Mouse (Mus musculus) embryonic fibroblast, embryonic 13.5 days (primary cell): ENCODE data around the gene Myl6b. TPM values are rescaled to one million over a fixed set of nuclear protein-coding genes. Genes with fewer than 3 reads are reported as not detected.

Experiments used
- H3K27ac ChIP-seq: 2 replicates; pipeline ENCODE4 v1.5.1; 2012; ENCODE audit warnings: low read length, control low read depth, inconsistent platforms; ENCODE audit not compliant: insufficient read depth
- H3K4me1 ChIP-seq: 2 replicates; pipeline ENCODE4 v1.6.1; 2011; ENCODE audit warnings: low read length; ENCODE audit not compliant: control insufficient read depth, insufficient read depth
- H3K4me3 ChIP-seq: 2 replicates; pipeline ENCODE4 v1.5.1; 2011; ENCODE audit warnings: mild to moderate bottlenecking, control low read depth, low read length; ENCODE audit not compliant: insufficient read depth
- CTCF ChIP-seq: IDR thresholded peaks from 2 replicates; pipeline ENCODE4 v1.5.1; 2011; ENCODE audit warnings: mild to moderate bottlenecking, control low read depth, low read length, moderate library complexity, borderline replicate concordance; ENCODE audit not compliant: insufficient read depth
- POLR2A ChIP-seq: IDR thresholded peaks from 2 replicates; pipeline ENCODE4 v1.6.1; 2011; ENCODE audit warnings: low read depth, mild to moderate bottlenecking, control low read depth, low read length, moderate library complexity
- polyA plus RNA-seq: library from polyadenylated mRNA; stranded (reverse); fragments of >200 nt; gene quantifications from 2 replicates; pipeline ENCODE4 v1.2.4, GENCODE M21; 2011; ENCODE audit warnings: low read depth; ENCODE audit not compliant: missing spikeins, insufficient read length

Gene Myl6b
- polyA plus RNA-seq, 1 experiment = 9.4 TPM

DNA sequence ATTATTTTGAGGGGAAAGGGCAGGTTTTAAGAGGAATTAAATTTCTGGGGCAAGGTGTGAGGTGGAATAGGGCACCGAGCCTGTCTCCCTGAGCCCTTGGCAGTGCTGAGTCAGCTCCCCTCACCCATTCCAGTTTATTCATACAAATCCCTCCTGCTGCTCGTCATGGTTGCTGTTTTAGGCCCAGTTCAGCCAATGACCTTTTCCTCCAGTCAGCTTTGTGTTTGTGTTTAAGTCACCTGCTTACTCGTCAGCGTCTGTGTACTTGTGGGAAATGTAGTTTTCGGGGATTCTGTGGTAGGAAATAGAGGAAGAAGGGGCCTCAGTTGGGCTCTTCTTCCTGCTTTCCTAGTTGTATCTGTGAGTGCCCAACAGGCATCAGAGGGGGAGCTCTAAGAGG, 9.1 kb downstream of the Myl6b start:
- H3K4me1 ChIP-seq = peaks cover 2% of the 10 kb centered on the region; the same call in 1 of the 2 replicates
- TF ChIP-seq CTCF (no peak), POLR2A (no peak)
- peak overlapping the region; percentile 56 for H3K27ac ChIP-seq
- H3K4me3 ChIP-seq = no peak overlapping the region

DNA sequence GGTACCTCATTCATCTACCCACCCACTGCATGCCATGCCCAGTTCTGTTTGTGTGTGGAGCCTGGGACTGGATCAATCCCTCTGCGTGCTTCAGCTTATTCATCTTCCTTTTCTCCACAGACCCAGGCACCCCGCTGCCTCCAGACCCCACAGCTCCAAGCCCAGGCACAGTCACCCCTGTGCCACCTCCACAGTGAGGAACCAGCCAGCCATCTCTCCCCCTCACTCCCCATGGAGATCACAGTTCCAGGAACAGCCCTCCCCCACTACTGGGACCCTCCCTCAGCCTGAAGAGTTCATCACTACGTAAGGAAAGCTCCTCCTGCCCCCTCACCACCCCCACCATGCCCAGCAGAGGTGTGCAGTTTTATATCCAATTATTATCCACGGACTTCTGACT, 9.7 kb downstream of the Myl6b start:
- TF ChIP-seq CTCF = no peak
- TF ChIP-seq POLR2A = no peak
- peaks cover 2% of the 10 kb centered on the region; the same call in 1 of the 2 replicates for H3K4me1 ChIP-seq
- H3K27ac ChIP-seq = 0 out of 2 replicates have a peak overlapping the region, but pooled peaks have one; percentile 3
- no peak overlapping the region for H3K4me3 ChIP-seq

DNA sequence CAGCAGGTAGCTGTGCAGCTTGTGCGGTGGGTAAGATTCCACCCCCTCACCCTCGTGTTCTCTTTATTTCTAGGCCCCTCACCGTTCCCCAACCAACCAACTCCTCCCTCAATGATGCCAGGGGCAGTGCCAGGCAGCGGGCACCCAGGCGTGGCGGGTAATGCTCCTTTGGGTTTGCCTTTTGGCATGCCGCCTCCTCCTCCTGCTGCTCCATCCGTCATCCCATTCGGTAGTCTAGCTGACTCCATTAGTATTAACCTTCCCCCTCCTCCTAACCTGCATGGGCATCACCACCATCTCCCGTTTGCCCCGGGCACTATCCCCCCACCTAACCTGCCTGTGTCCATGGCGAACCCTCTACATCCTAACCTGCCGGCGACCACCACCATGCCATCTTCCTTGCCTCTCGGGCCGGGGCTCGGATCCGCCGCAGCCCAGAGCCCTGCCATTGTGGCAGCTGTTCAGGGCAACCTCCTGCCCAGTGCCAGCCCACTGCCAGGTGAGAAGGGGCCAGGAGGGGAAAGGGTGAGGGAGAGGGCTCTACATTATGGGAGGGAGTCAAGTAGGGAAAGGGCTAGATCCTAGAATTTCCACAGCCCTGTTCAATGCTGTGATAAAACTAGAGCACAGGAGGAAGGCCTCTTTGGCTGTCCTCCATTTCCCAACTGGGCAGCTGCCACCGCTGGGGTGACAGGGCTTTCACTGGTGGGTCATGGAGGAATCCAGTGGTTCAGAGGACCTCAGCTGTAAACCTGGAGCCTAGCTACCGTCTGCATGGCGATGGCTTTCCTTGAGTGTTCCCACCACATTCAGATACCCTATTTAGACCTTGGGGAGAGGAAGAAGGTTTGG, 10.4 kb downstream of the Myl6b start:
- TF ChIP-seq CTCF (no peak), POLR2A (no peak)
- no peak overlapping the region for H3K27ac ChIP-seq
- peaks cover 2% of the 10 kb centered on the region; the same call in 1 of the 2 replicates for H3K4me1 ChIP-seq
- H3K4me3 ChIP-seq = no peak overlapping the region

DNA sequence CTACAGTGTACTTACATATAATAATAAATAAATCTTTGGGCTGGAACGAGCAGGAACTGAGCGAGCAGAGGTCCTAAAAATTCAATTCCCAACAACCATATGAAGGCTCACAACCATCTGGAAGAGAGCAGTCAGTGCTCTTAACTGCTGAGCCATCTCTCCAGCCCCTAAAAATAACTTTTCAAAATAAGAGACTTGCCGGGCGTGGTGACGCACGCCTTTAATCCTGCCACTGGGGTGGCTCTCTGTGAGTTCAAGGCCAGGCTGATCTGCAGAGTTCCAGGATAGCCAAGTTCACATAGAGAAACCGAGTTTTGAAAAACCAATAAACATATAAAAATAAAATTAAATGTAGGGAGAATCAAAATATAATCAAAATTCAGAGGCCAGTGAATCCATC, 12.1 kb downstream of the Myl6b start:
- TF ChIP-seq POLR2A = no peak
- no peak overlapping the region for H3K4me3 ChIP-seq
- H3K4me1 ChIP-seq = peaks cover 2% of the 10 kb centered on the region; the same call in 1 of the 2 replicates
- H3K27ac ChIP-seq = no peak overlapping the region

DNA sequence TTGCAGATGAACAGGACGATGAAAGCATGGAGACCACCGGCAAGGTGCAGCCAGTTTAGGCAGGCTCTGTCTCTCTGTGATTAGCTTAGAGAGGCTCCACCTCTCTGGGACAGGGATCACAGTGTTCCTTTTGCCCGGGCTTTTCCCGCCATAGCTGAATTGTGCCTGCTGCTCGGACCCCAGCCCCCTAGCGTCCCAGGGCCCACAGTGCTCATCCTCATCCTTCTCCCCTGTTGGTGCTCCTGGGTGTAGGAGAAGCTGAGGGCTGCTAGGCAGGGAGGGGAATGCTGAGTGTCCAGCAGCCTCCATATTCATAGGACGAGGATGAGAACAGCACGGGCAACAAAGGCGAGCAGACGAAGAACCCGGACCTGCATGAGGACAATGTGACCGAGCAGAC, 24.1 kb downstream of the Myl6b start:
- no peak for TF ChIP-seq POLR2A
- Histone ChIP-seq H3K4me3 (no peak overlapping the region), H3K4me1 (no peaks in the 10 kb centered on the region), H3K27ac (no peak overlapping the region)

DNA sequence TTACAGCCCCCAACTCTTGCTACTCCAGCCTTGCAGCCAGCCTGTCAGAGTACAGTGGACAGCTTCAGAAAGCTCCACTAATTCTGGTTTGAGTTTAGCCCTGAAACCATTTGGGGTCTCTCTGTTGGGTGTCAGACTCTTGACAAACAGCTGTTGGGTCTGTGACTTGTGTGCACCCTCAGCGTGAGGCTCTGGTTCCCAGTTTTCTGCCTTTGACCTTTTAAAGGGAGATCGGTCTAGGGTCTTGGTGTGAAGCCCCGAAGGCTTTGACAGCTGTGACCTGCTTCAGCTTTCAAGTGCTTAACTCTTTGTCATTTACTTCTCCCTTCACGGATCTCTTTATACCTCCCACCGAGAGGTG, 38.2 kb downstream of the Myl6b start:
- peak overlapping the region; percentile 93 for H3K4me3 ChIP-seq
- no peaks in the 10 kb centered on the region for H3K4me1 ChIP-seq
- H3K27ac ChIP-seq = no peak overlapping the region
- no peak for TF ChIP-seq POLR2A
- no peak for TF ChIP-seq CTCF

DNA sequence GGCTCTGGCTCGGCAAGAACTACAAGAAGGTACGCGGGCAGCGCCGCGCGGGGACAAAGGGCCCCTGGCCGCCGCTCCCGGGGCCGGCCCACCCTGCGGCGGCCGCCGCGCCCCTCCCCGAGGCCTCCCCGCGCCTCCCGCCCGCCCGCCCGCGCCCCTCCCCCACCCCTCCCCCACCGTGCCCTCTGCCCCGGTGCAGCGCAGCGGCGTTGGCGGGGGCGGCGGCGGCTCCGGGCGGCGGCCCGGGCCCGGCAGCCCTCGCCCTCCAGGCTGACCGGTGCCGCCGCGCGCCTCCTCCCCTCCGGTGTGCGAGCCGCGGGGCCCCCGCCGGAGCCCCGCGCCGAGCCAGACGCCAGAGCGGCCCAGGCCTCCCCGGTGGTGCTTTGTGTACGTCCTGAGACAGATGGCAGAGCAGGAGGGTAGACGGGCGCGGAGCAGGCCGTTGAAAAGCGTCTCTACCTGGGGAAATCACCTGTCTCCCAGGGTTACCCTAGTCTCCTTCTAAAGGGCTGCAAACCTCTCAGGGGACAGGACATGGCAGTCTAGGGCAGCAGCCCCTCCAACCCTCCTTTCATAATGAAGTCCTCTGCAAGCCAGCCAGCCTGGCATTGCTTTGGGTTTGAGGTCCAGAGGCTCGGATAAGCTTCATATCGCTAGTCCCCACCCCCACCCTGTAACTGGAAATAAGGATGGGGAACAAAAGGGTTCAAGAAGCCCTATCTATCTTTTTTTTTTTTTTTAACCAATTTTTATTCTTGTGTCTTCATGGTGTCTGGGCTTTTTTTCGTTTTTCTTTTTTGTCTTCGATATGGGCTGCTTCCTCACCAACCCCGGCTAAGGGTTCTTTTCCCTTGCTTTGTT, 38.8 kb downstream of the Myl6b start:
- Histone ChIP-seq H3K4me3 (peak overlapping the region; percentile 93), H3K27ac (peak overlapping the region; percentile 94), H3K4me1 (no peaks in the 10 kb centered on the region)
- TF ChIP-seq CTCF (no peak), POLR2A (no peak; the same call in 1 of the 2 replicates)

DNA sequence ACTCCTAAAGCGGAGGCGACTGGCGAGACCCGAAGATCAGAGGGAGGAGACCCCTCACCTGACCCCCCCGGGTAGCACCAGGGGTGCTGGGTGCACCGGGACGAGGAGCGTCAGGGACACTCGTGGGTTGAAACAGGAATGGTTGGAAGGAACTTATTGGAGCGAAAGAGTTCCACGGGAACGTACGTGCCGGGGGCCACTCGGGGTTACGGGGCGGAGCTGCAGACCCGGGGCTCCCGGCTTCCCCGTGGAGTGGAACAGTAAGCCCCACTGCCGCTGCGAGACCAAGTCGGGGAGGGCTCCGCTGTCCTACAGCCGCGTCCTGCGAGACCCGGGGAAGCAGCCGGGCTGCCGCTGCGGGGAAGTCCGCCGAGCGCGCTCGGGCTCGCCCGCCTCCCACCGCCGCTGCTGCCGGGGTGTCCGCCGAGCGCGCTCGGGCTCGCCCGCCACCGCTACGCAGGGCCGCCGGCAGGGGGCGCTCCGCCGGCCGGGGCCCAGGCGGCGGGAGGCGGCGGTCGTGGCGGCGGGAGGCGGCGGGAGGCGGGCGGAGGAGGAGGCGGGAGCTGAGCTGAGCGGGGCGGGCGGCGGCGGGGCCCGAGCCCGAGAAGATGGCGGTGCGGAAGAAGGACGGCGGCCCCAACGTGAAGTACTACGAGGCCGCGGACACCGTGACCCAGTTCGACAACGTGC, 39.6 kb downstream of the Myl6b start, which contains the start of gene Smarcc2:
TSS of gene Smarcc2 (plus strand) at position 530 of the 690 bp plus-strand sequence.
- H3K4me1 ChIP-seq = no peaks in the 10 kb centered on the region
- peak within 1 kb of the TSS; percentile 94 for H3K27ac ChIP-seq
- H3K4me3 ChIP-seq = peak within 1 kb of the TSS; percentile 96
- TF ChIP-seq CTCF (no peak), POLR2A (peak; percentile 77)

DNA sequence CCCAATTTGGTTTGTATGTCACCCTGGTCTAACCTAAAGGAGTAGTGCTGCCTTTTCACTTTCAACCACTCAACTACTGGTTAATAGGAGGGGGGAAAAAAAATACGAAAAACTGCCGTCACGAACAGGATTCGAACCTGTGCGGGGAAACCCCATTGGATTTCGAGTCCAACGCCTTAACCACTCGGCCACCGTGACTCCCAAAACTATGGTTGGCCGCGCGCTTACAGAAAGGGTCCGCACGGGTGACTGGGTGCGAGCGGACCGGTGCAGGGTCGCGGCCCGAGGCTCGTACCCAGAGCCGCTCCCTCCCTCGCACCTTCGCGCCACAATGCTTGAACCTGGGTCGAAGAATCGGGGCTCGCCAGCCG, 40.2 kb downstream of the Myl6b start:
- Histone ChIP-seq H3K4me3 (peak overlapping the region; percentile 96), H3K27ac (peak overlapping the region; percentile 69), H3K4me1 (no peaks in the 10 kb centered on the region)
- TF ChIP-seq POLR2A = peak; percentile 77
- no peak for TF ChIP-seq CTCF
